In the genomic region with DNA sequence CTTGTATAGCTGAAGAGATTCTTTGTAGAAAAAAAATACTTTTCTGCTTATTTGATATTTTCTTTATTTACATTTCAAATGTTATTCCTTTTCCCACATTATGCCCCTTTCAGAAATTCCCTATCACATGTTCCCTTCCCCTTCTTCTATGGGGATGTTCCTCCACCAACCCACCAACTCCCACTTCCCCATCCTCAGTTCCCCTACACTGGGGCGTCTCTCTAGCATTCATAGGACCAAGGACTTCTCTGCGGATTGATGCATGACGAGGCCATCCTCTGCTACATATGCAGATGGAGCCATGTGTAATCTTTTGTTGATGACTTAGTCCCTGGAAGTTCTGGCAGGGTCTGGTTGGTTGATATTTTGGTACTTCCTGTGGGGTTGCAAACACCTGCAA, we compare ENCODE assay signal across 24 mouse cellular contexts.
DNase-seq lines count a peak whose midpoint lies in the region; ATAC-seq and TF ChIP-seq lines count a peak whose summit lies in the region.
"Had no signal": no experiment of that assay in that cellular context is flagged by ENCODE, and none has a peak within 500 bp of the region (broad histone marks: within the 10 kb centered on the region; RNA-seq: fewer than 3 reads in every experiment).

No protein-coding gene starts in this region.

- peaks cover 3% of the 10 kb centered on the region for H3K4me1 ChIP-seq in thymus, adult 2 months (replicated peaks; ENCODE audit: control insufficient read depth, insufficient read depth, low read length)
- H3K4me1 ChIP-seq: forebrain, embryonic 10.5 days; forebrain, embryonic 13.5 days; heart, embryonic 13.5 days had no signal

- 38% methylated on average over 3 of the region's 3 CpGs for WGBS in thymus, adult 2 months

- H3K36me3 ChIP-seq in thymus, adult 2 months (ENCODE audit: control insufficient read depth, insufficient read depth, low read length), result no peaks in the 10 kb centered on the region
- H3K36me3 ChIP-seq: forebrain, embryonic 10.5 days; heart, embryonic 13.5 days had no signal

- no peak for TF ChIP-seq CTCF in thymus, adult 2 months (IDR thresholded peaks at IDR 0.05; ENCODE audit: borderline replicate concordance, control insufficient read depth, extremely low read depth, insufficient read depth, low read length, poor library complexity)

- H3K27ac ChIP-seq in thymus, adult 2 months (ENCODE audit: control insufficient read depth, insufficient read depth, low read length), result peak overlapping the region; percentile 80
- H3K27ac ChIP-seq: forebrain, embryonic 10.5 days; forebrain, embryonic 13.5 days; gastrocnemius, adult 2 months; heart, embryonic 13.5 days; hindbrain, embryonic 14.5 days had no signal

- peak; percentile 18 to 22 for DNase-seq in spleen, postnatal 36 days (ENCODE audit: low spot score in 2 of 2)
- no peak for DNase-seq in spleen, adult 18-20 months
- peak; percentile 36 for DNase-seq in thymus, adult 2 months
- peak; percentile 53 for DNase-seq in thymus, postnatal 14 days
- peak; percentile 23 for DNase-seq in thymus, postnatal 4 days
- no peak for DNase-seq in ovary, postnatal 14 days (ENCODE audit: low spot score)
- DNase-seq in neural tube, embryonic 10.5 days (ENCODE audit: extremely low spot score, low spot score), result no peak
- DNase-seq: adrenal gland, adult 8-10 months; adrenal gland, postnatal 25 days; cerebellum, adult 18-20 months; cerebellum, adult 9-10 months; cerebellum, postnatal 14 days; gastrocnemius, adult 2 months; gastrocnemius, postnatal 14 days; heart, adult 18-20 months; heart, postnatal 14 days; heart, postnatal 4 days had no signal

- no peak overlapping the region for H3K4me3 ChIP-seq in thymus, adult 2 months (ENCODE audit: control insufficient read depth, insufficient read depth, low read length)
- H3K4me3 ChIP-seq: forebrain, embryonic 10.5 days; forebrain, embryonic 13.5 days; gastrocnemius, adult 2 months; heart, embryonic 13.5 days had no signal

- no peaks in the 10 kb centered on the region for H3K27me3 ChIP-seq in thymus, adult 2 months (ENCODE audit: control insufficient read depth, insufficient read depth, low read length)
- H3K27me3 ChIP-seq: forebrain, embryonic 13.5 days; heart, embryonic 13.5 days had no signal

- no peak for TF ChIP-seq POLR2A in thymus, adult 2 months (IDR thresholded peaks at IDR 0.05; ENCODE audit: control insufficient read depth, extremely low read depth, insufficient read depth, low read length, poor library complexity)

- no peak for ATAC-seq in monocyte, adult 5-6 weeks (replicated peaks; ENCODE audit: insufficient number of reproducible peaks, low FRiP score, low TSS enrichment, poor library complexity, severe bottlenecking)
- ATAC-seq: activated CD4-positive, CD25-positive, alpha-beta regulatory T cell, adult 4 months; forebrain, embryonic 13.5 days; forebrain, embryonic 16.5 days had no signal

Comparison
In these comparisons a context has a peak if more than half of its experiments do, and no peak if none do; other contexts are left out.
1. DNase-seq: peak in spleen, postnatal 36 days (2 of 2), thymus, adult 2 months (single experiment), thymus, postnatal 14 days (single experiment) and thymus, postnatal 4 days (single experiment); none in spleen, adult 18-20 months (0 of 2), ovary, postnatal 14 days (single experiment) and neural tube, embryonic 10.5 days (single experiment).